Mouse (Mus musculus): ENCODE measurements around the gene Map7d2.
"Not testable (repeated sequence)": the region's sequence is repeated elsewhere in the genome, so short reads cannot be mapped to it uniquely, and the experiment has no call there.

The Map7d2 gene

DNA sequence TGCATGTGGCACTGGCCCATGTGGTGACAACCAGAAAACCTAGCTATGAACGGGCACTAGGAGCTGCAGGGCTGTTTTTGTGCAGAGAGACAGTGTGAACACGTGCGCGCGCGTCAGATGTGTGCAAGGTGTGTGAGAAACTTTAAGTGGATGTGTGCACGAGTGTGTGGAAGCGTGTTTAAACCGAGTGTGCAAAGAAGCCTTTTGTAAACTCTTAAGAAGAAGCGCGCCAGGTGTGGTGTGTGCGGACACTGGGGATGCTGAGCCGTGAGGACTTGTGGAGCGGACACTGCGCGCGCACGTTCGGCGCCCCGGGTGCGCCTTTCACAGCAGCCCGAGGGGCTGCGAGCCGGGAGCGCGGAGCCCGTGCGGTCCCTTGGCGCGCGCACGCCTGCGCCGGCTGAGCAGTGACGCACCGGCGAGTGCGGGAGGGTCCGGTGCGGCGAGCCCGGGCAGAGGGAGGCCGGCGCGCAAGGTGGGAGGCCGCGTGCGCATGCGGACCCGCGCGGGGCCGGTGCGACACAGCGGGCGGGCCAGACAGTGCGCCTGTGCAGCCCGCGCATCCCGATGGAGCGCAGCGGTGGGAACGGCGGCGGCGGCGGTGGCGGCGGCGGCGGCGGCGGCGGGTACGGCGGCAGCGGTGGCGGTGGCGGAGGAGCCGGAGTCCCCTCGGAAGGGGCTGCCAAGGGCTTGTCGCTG, at the start of gene Map7d2:
TSS of gene Map7d2 (plus strand) at position 443 of the 699 bp plus-strand sequence.
- DNase-seq (ENCODE audit: low spot score) = no peak

DNA sequence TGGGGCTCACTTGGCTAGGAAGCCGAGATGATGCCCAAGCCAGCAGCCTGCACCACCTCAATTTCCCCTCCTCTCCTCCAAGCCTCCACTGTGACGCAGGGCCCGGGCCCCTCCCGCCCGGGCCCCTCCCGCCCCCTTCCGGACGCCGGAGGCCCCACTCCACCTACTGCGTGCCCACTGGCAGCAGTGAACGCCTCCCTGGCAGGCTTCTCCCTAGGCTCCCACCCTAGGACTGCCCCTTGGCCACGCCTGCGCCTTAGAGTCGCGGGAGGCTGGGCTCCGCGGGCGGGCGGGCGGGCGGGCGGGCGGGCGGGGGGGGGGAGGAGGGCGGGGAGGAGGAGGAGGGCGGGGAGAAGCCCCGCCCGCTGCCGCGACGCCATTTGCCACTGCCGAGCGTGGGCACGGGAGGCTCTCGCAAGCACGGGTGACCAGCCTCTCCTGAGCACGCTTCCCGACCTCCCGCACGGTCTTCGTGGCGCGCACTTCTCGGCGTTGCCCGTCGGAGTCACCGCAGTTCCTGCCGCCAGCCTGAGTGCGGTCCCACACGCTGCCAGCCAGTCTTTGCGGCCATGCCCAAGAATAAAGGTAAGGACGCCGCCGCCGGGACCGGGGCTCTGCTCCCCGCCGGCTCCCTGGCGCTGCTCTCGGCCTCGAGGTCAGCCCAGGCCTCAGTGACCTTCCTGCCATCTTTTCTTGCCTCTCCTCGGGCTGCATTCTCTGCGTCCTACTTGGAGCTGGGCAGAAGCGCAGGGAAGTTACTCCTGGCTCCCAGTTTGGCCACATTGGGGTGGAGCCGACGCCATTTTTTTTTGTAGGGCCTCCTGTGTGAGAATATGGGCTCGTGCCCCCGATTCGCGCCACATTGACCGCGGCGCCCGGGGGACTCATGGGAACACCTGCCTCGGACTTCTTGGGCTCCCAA, 42.3 kb upstream of the Map7d2 start, which contains the start of gene Eif1ax:
TSS of gene Eif1ax (plus strand) at position 348 of the 922 bp plus-strand sequence.
- DNase-seq (ENCODE audit: low spot score) = peak; percentile 77

DNA sequence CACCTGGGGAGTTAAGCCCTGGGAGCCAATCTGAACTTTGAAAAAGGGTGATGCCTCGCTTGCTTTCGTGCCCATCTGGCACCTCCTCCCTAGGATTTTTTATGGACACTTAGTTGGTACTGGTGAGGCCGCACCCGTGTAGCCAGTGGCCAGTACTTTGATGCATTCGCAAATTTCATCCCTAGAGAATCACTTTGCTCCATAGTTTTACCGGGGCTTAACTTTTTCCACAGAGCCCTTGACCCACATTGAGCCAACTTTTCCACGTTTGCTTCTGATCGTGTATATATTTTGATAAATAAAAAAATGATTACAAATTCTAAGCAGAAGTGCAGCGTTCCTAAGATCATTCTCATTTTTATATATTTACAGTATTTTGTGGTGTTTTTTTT, 41.6 kb upstream of the Map7d2 start:
- DNase-seq (ENCODE audit: low spot score) = no peak

DNA sequence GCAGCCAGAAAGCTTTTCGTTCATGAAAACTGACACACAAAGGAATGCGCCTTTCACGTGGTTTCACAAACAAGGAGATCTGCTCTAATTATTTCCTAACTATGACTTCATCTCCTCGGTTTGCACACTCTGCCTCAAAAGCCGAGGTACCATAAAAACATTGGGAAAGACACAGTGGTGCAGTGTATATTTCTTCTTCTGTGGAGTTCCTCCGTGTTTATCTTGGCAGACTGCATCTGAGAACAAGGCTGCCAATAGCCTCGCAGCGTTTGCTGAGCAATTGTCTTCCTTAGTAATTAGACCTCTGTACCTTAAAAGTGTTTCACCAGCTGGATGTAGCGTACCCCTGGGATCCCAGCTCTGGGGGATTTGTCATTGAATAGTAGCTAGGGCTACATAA, 27.3 kb upstream of the Map7d2 start:
- no peak for DNase-seq (ENCODE audit: low spot score)

DNA sequence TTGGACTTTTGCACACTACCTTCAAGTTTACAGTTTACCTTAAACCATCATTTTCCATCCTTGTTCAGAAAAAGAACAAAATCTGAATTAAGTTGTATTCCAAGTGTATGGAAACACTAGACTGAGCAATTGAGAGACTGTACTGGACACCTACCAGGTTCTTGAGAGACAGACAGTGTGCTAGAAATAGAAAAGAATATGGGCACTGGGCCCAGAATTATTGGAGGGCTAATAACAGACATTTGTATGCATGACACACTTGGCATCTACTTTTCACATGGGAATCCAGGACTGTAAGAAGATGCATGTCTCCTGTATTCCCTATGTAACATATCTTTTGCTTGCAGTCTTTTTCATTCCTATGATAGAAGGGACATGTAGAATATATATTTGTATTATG, 25.4 kb upstream of the Map7d2 start:
- DNase-seq (ENCODE audit: low spot score) = no peak

DNA sequence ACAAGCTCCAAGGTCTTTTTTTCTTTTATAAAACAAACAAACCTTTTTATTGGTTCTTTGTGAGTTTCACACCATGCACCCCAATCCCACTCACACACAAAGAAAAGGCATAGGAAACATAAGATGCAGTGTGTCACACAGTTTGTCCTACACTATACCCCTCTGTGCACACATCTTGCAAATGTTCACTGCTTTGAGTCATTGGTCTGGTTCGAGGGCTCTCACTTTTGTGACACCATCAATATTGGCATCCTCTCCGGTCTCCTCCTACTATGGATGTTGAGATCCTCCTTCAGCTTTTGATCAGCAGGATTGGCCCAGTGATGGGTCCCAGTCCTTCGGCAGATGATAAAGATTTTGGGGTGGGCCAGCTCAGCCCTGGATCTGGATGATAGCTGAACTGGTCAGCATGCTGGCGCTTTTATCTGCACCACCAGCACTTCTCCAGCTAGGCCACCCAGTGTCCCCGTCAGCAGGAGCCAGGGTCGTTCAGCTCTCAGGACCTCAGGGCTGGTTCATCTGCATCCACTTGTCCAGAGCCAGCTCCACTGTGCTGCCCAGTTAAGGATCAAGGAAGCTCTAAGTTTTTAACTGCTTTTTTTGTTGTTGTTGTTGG, 23.9 kb upstream of the Map7d2 start:
- DNase-seq (ENCODE audit: low spot score) = no peak

DNA sequence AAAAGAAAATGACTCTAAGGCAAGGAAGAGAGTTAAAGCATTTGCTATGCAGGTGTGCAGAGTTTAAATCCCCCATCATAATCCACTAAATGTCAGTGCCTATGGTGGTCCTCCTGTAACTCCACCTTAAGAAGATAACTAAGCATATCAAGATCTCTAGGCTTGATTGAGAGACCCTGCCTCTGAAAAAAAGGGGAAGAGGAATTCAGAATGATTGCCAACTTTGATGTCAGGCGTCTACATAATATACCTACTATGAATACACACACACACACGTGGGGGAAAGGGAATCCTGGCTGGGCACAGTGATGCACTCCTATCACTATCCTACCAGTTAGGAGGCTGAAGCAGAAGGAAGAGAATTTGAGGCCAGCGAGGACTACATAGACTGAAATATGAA, 23.1 kb upstream of the Map7d2 start:
- DNase-seq (ENCODE audit: low spot score) = no peak

DNA sequence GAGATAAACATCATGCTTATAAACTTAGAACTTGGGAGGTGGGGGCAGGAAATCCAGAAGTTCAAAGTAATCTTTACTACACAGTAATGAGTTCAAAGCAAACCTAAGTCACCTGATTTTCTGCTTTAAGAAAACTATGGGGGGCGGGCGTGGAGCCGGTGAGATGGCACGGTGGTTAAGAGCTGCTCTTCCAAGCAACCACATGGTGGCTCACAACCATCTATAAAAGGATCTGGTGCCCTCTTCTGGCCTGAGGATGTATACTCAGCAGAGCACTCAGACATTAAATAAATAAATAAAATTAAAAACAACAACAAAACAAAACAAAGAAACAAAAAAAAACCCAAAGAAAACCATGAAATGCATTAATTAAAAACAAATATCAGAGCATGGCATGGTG, 5.1 kb upstream of the Map7d2 start:
- peak; percentile 3 for DNase-seq (ENCODE audit: low spot score)

DNA sequence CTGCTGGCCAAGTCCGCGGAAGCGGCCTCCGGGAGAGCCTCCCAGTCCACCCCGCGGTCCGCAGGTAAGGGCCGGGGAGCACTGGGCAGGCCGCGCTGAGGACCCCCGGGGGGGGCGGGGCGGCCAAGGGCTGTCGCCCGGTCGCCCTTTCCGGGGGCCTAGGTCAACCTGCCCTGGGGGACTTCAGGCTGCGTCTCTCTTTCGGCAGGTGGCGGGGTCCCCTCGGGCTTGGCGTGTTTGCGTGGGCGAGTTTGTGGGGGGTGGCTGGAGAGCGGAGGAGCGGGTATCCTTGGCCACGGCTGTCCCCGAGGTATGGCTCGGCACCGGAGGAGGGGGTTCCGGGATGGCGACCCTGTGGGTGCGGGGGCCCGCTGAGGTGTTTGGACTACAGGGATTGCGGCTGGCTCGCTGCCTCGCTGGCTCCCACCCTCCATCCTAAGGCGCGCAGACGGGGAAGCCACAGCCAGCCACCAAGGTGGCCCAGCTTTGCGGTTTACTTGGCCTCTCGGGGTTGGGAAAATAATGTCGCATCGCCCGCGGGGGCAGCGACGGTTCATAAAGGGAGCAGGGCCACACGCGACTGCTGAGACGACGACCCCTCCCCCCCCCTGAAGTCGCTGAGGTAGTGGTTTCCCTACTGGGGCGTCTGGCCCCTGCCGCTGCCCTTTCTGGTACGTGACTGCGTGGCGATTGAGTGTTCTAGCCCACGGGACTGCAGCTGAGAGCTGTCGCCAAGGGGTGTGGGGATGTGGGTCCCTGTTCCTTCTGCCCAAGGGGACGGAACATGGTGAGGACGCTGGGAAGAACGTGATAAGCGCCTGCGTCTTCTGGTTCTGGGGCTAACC, 679 bp downstream of the Map7d2 start:
- no peak for DNase-seq (ENCODE audit: low spot score)

DNA sequence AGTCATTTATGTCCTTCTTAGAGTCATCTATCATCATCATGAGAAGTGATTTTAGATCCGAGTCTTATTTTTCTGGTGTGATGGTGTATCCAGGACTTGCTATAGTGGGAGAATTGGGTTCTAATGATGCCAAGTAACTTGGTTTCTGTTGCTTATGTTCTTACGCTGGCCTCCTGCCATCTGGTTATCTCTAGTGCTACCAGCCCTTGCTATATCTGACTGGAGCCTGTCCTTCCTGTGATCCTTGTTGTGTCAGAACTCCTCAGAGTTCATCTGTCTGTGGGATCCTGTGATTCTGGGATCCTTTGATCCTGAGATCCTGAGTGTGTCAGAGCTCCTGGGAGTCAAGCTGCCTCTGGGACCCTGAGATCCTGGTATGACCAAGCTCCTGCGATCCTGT, 16.1 kb downstream of the Map7d2 start:
- DNase-seq (ENCODE audit: low spot score) = not testable (repeated sequence)

DNA sequence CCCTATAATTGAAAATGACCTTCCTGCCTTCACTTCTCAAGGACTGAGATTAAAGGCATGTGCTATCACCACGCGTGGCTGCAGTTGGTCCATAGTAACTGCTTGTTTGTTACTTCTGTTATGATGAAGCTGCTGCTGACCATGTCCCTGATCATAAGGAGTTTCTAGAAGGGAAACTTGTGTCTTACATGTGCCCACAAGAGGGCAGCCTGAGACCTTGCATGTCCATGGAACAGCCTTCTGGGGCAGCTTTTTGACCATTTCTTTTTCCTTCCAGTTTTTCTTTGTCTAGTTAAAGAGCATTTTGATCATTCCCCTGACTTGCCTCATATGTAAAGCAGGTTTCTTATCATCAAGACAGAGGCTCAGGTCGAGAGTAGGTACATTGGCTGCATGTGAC, 27.8 kb downstream of the Map7d2 start:
- peak; percentile 32 for DNase-seq (ENCODE audit: low spot score)

DNA sequence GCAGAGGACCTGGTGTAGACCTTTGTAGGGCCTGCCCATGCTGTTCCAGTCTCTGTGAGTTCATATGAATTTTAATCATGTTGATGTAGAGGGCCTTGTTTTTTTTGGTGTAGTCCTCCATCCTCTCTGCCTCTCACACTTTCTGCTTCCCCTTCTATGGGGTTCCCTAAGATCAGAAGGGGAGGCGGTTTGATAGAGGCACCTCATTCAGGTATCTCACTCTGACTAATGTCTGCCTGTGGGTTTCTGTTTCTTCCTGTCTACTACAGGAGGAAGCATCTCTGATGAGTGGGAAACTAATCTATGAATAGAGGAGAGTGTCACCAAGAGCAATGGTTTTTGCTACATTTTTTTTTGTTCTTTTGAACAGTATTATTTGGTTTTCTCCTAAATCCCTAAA, 32.8 kb downstream of the Map7d2 start:
- no peak for DNase-seq (ENCODE audit: low spot score)

DNA sequence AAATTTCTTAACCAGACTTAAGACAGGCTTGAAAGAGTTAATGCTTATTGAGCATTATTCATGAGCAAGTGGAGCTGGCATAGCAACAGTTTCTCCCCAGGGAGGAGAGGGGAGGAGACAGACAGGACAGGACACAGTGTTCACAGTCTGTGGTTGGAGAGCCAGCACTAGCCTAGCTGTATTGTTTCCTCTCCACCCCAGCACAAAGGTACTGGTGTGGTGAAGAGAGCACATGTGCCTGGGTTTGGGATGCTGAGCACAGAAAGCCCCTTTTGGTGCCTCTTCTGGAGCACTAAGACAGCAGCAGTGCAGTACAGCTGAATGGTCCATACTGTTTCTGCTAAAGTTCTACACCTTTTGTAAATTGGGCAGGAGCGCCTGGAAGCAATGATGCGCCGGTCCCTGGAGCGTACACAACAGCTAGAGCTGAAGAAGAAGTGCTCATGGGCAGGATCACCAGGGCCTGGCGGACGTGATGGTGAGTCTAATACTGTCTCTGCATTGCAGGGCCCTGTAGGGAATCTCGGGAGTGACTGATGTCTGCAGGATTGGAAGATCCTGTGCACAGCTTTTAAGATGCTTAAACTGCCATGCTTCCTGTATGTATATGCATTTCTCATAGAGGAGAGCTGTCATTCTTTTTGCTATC, 44.8 kb downstream of the Map7d2 start:
- DNase-seq (ENCODE audit: low spot score) = no peak

DNA sequence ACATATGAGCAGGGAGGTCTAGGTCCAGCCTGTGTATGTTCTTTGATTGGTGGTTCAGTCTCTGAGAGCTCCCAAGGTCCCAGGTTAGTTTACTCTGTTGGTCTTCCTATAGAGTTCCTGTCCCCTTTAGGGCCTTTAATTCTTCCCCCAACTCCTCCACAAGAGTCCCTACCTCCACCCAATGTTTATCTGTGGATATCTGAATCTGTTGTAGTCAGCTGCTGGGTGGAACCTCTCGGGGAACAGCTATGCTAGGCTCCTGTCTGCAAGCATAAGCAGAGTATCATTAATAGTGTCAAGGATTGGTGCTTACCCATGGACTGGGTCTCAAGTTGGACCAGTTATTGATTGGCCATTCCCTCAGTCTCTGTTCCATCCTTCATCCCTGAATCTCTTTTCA, 60.4 kb downstream of the Map7d2 start:
- DNase-seq (ENCODE audit: low spot score) = no peak

DNA sequence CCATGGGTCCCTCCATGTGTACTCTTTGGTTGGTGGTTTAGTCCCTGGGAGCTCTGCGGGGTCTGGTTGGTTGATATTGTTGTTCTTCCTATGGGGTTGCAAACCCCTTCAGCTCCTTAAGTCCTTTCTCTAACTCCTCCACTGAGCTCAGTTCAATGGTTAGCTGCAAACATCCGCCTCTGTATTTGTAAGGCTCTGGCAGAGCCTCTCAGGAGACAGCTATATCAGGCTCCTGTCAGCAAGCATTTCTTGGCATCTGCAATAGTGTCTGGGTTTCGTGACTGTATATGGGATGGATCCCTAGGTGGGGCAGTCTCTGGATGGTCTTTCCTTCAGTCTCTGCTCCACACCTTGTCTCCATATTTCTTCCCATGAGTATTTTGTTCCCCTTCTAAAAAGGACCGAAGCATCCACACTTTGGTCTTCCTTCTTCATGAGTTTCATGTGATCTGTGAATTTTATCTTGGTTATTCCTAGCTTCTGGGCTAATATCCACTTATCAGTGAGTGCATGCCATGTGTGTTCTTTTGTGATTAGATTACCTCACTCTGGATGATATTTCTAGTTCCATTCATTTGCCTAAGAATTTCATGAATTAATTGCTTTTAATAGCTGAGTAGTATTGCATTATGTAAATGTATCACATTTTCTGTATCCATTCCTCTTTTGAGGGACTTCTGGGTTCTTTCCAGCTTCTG, 64.0 kb downstream of the Map7d2 start:
- not testable (repeated sequence) for DNase-seq (ENCODE audit: low spot score)

DNA sequence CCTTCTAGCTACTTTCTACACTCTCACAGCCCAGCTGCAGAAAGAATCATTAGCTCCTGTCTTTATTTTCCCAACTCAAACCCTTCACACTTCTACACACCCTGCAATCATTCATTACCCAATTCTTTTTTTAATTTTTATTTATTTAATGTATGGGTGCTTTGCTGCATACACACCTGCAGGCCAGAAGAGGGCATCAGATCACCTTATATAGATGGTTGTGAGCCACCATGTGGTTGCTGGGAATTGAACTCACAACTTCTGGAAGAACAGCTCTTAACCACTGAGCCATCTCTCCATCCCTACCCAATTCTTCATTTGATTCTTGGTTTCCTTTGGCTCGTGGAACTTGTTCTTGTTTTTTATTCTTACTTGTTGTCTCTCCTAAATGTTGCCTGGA, 69.9 kb downstream of the Map7d2 start:
- no peak for DNase-seq (ENCODE audit: low spot score)

DNA sequence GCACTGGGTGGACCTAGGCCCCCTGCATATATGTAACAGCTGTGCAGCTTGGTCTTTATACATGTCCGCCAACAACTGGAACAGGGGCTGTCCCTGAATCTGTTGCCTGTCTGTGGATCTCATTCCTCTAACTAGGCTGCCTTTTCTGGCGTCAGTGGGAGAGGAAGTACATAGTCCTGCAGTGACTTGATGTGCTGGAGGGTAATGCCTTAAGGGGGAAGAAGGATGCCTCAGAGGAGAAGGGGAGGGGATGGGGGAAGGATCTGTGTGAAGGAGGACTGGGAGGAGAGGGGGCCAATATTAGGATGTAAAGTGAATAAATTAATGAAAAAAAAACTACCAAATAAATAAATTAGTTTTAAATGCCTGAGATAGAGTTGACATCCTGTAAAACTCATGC, 88.8 kb downstream of the Map7d2 start:
- no peak for DNase-seq (ENCODE audit: low spot score)

DNA sequence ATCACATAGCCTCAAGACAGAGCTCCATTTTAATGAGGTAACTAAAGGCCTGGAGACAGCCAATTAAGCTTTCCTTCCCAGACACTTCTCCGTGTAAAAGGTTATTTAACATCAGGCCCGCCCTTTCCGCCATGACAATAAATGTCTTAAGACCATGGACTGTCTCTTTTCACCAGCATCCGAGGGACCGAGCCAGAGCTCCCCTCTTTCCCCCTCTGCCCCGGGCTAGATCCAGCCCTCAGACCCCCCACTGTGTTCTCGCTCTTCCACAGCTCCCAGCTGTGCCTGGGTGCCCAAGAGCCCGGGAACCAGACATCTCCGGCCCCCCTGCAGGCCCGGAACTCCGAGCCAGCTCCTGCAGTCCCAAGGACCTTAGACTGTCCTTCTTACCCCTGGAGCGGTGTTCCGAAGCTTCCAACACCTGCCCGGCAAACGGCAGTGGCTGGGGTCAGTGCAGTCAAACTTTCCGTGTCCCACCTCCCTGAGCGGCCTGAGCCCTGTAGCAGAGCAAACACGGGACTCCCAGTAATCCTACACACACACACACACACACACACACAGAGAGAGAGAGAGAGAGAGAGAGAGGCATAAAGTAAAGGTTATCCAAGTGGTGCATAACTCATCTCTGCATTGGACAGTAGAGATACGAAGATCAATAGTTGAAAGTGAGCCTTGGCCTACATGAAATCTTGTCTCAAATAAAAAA, 94.1 kb downstream of the Map7d2 start:
- DNase-seq (ENCODE audit: low spot score) = no peak

DNA sequence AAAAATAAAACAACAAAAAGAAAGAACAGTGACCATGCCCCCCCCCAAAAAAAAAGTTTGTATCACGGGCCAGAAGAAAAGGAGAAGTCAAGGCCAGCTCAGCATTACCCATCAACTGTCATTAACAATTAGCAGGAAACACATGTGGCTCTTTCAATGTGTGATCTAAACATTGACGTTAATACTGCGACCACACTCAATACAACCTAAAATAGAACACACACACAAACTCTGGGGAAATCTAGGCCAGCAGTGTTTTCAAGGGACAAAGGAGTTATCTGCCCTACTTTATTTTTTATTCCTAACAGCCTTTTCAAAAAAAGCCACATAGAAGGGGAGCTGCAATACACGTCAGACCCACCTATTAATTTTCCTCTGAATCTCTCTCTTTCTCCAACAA, 94.7 kb downstream of the Map7d2 start:
- DNase-seq (ENCODE audit: low spot score) = no peak

Measured in urinary bladder, postnatal 14 days (tissue).